Mouse (Mus musculus) lung, embryonic 15.5 days (tissue): Measurements from ENCODE around the gene Prrx2. TPM values are rescaled to one million over a fixed set of nuclear protein-coding genes. Genes with fewer than 3 reads are reported as not detected.

Experiments used
- ATAC-seq: fragments of 200-750 bp; cut with Nextera tagmentation; 2 replicates; pipeline ENCODE4 v1.8.0; 2017; ENCODE audit warnings: moderate number of reproducible peaks, borderline replicate concordance; ENCODE audit not compliant: low FRiP score, low TSS enrichment; ENCODE audit errors: extremely low read depth
- H3K27ac ChIP-seq: fragments of 300-500 bp; sonication (generic); 2 replicates; pipeline ENCODE4 v1.5.1; 2015; ENCODE audit warnings: moderate library complexity, mild to moderate bottlenecking, inconsistent platforms
- H3K27me3 ChIP-seq: fragments of 300-500 bp; sonication (generic); 2 replicates; pipeline ENCODE4 v1.6.1; 2015; ENCODE audit warnings: inconsistent platforms
- H3K36me3 ChIP-seq: fragments of 300-500 bp; sonication (generic); 2 replicates; pipeline ENCODE4 v1.6.1; 2015; ENCODE audit warnings: inconsistent platforms
- H3K4me1 ChIP-seq: fragments of 300-500 bp; sonication (generic); 2 replicates; pipeline ENCODE4 v1.6.1; 2015; ENCODE audit warnings: inconsistent platforms
- H3K4me2 ChIP-seq: fragments of 300-500 bp; sonication (generic); 2 replicates; pipeline ENCODE4 v1.6.1; 2015; ENCODE audit warnings: inconsistent platforms, mild to moderate bottlenecking, moderate library complexity
- H3K4me3 ChIP-seq: fragments of 300-500 bp; sonication (generic); 2 replicates; pipeline ENCODE4 v1.5.1; 2015; ENCODE audit warnings: mild to moderate bottlenecking, inconsistent platforms
- H3K9ac ChIP-seq: fragments of 300-500 bp; sonication (generic); 2 replicates; pipeline ENCODE4 v1.6.1; 2015; ENCODE audit warnings: inconsistent platforms
- H3K9me3 ChIP-seq: fragments of 300-500 bp; sonication (generic); 2 replicates; pipeline ENCODE4 v1.6.1; 2016; ENCODE audit warnings: inconsistent platforms
- WGBS: fragments of 180-500 bp; shearing (Covaris S2); methylation state at CpG from one replicate; pipeline ENCODE4 v1.1.7; 2015; 5-methylcytosine and 5-hydroxymethylcytosine counted together
- polyA plus RNA-seq: library from polyadenylated mRNA; unstranded; fragments of >200 nt; fragmentation: Nextera tagmentation; extraction: Ambion mirVana; gene quantifications from 2 replicates; pipeline ENCODE4 v1.2.1, GENCODE M21; 2015

Prrx2 gene
- polyA plus RNA-seq, 1 experiment from 2014 or later: 12.5 TPM

GRCm38 (mm10) chr2:30826825-30827748 is 7.7 kb upstream of the Prrx2 start:
- no peaks in the 10 kb centered on the region for H3K9me3 ChIP-seq
- peak overlapping the region; percentile 96 for H3K9ac ChIP-seq
- peaks cover 35% of the 10 kb centered on the region for H3K4me1 ChIP-seq
- H3K27me3 ChIP-seq: no peaks in the 10 kb centered on the region
- ATAC-seq: no peak
- peaks cover 48% of the 10 kb centered on the region for H3K36me3 ChIP-seq
- peak overlapping the region; percentile 57; the same call in 1 of the 2 replicates for H3K27ac ChIP-seq
- H3K4me2 ChIP-seq: peak overlapping the region; percentile 91
- H3K4me3 ChIP-seq: peak overlapping the region; percentile 99
- WGBS: 28% methylated on average over 26 of the region's 26 CpGs

GRCm38 (mm10) chr2:30827749-30828475 is 6.9 kb upstream of the Prrx2 start:
- H3K27ac ChIP-seq: peak overlapping the region; percentile 57
- no peaks in the 10 kb centered on the region for H3K27me3 ChIP-seq
- H3K9me3 ChIP-seq: no peaks in the 10 kb centered on the region
- H3K36me3 ChIP-seq: peaks cover 39% of the 10 kb centered on the region
- WGBS: under 1% methylated on average over 63 of the region's 63 CpGs
- peak overlapping the region; percentile 96 for H3K9ac ChIP-seq
- peaks cover 28% of the 10 kb centered on the region for H3K4me1 ChIP-seq
- peak overlapping the region; percentile 99 for H3K4me3 ChIP-seq
- ATAC-seq: peak; percentile 60; the same call in 1 of the 2 replicates
- peak overlapping the region; percentile 91 for H3K4me2 ChIP-seq

- Histone ChIP-seq H3K4me1 (peaks cover 15% of the 10 kb centered on the region), H3K4me2 (no peak overlapping the region), H3K9ac (no peak overlapping the region), H3K4me3 (no peak overlapping the region), H3K27me3 (no peaks in the 10 kb centered on the region), H3K27ac (no peak overlapping the region), H3K36me3 (peaks cover 25% of the 10 kb centered on the region), H3K9me3 (no peaks in the 10 kb centered on the region)
- ATAC-seq: no peak
- 40% methylated on average over 5 of the region's 5 CpGs for WGBS
Measured at GRCm38 (mm10) chr2:30829315-30829714, 5.5 kb upstream of the Prrx2 start.

- no peak for ATAC-seq
- H3K4me1 ChIP-seq: peaks cover 15% of the 10 kb centered on the region
- H3K9me3 ChIP-seq: no peaks in the 10 kb centered on the region
- no peak within 1 kb of the TSS for H3K9ac ChIP-seq
- no peak within 1 kb of the TSS for H3K4me3 ChIP-seq
- H3K27ac ChIP-seq: no peak within 1 kb of the TSS
- WGBS: 27% methylated on average over 4 of the region's 4 CpGs
- H3K36me3 ChIP-seq: peaks cover 15% of the 10 kb centered on the region
- H3K4me2 ChIP-seq: no peak within 1 kb of the TSS
- no peaks in the 10 kb centered on the region for H3K27me3 ChIP-seq
Measured at GRCm38 (mm10) chr2:30830283-30830795, 4.4 kb upstream of the Prrx2 start, which contains the start of gene Asb6. TSS of gene Asb6 (minus strand) at chr2:30830333.

GRCm38 (mm10) chr2:30833644-30834043 is 1.1 kb upstream of the Prrx2 start:
- Histone ChIP-seq H3K4me1 (peaks cover 9% of the 10 kb centered on the region; the same call in 1 of the 2 replicates), H3K9me3 (no peaks in the 10 kb centered on the region), H3K36me3 (no peaks in the 10 kb centered on the region), H3K4me2 (no peak overlapping the region), H3K27ac (no peak overlapping the region), H3K9ac (no peak overlapping the region), H3K27me3 (no peaks in the 10 kb centered on the region), H3K4me3 (no peak overlapping the region)
- WGBS: 30% methylated on average over 5 of the region's 5 CpGs
- ATAC-seq: no peak

GRCm38 (mm10) chr2:30836238-30836990 is 1.6 kb downstream of the Prrx2 start:
- H3K27me3 ChIP-seq: no peaks in the 10 kb centered on the region; the same call in 1 of the 2 replicates
- no peak overlapping the region for H3K27ac ChIP-seq
- no peaks in the 10 kb centered on the region for H3K36me3 ChIP-seq
- no peak for ATAC-seq
- WGBS: 15% methylated on average over 21 of the region's 21 CpGs
- no peak overlapping the region for H3K9ac ChIP-seq
- H3K4me3 ChIP-seq: no peak overlapping the region
- H3K4me2 ChIP-seq: no peak overlapping the region
- H3K4me1 ChIP-seq: peaks cover 9% of the 10 kb centered on the region; the same call in 1 of the 2 replicates
- no peaks in the 10 kb centered on the region for H3K9me3 ChIP-seq

GRCm38 (mm10) chr2:30842615-30843014 is 7.8 kb downstream of the Prrx2 start:
- no peak overlapping the region for H3K27ac ChIP-seq
- H3K4me3 ChIP-seq: no peak overlapping the region
- WGBS: 16% methylated on average over 10 of the region's 10 CpGs
- no peak overlapping the region for H3K9ac ChIP-seq
- ATAC-seq: no peak
- peaks cover 50% of the 10 kb centered on the region for H3K27me3 ChIP-seq
- H3K4me1 ChIP-seq: peaks cover 20% of the 10 kb centered on the region
- no peaks in the 10 kb centered on the region for H3K36me3 ChIP-seq
- no peaks in the 10 kb centered on the region for H3K9me3 ChIP-seq
- no peak overlapping the region for H3K4me2 ChIP-seq

GRCm38 (mm10) chr2:30845152-30846070 is 10.6 kb downstream of the Prrx2 start:
- 2% methylated on average over 68 of the region's 80 CpGs for WGBS
- Histone ChIP-seq H3K36me3 (no peaks in the 10 kb centered on the region), H3K4me2 (peak overlapping the region; percentile 85), H3K4me1 (peaks cover 24% of the 10 kb centered on the region), H3K27ac (0 out of 2 replicates have a peak overlapping the region, but pooled peaks have one; percentile 1), H3K9me3 (no peaks in the 10 kb centered on the region), H3K9ac (peak overlapping the region; percentile 61), H3K4me3 (peak overlapping the region; percentile 55), H3K27me3 (peaks cover 50% of the 10 kb centered on the region)
- peak; percentile 69 for ATAC-seq

GRCm38 (mm10) chr2:30846236-30846635 is 11.5 kb downstream of the Prrx2 start:
- peak overlapping the region; percentile 55 for H3K4me3 ChIP-seq
- peaks cover 54% of the 10 kb centered on the region for H3K27me3 ChIP-seq
- no peaks in the 10 kb centered on the region for H3K36me3 ChIP-seq
- peak overlapping the region; percentile 61 for H3K9ac ChIP-seq
- H3K27ac ChIP-seq: no peak overlapping the region
- H3K4me1 ChIP-seq: peaks cover 30% of the 10 kb centered on the region
- no peak for ATAC-seq
- H3K9me3 ChIP-seq: no peaks in the 10 kb centered on the region
- WGBS: 42% methylated on average over 8 of the region's 8 CpGs
- H3K4me2 ChIP-seq: peak overlapping the region; percentile 85

- Histone ChIP-seq H3K27ac (no peak overlapping the region), H3K4me3 (no peak overlapping the region), H3K4me1 (peaks cover 30% of the 10 kb centered on the region), H3K36me3 (no peaks in the 10 kb centered on the region), H3K9ac (no peak overlapping the region), H3K4me2 (peak overlapping the region; percentile 85), H3K9me3 (no peaks in the 10 kb centered on the region), H3K27me3 (peaks cover 54% of the 10 kb centered on the region)
- ATAC-seq: no peak
- 9% methylated on average over 6 of the region's 6 CpGs for WGBS
Measured at GRCm38 (mm10) chr2:30846723-30847122, 12.0 kb downstream of the Prrx2 start.
